Comparison of ENCODE assay signal across 9 mouse cellular contexts in genomic region chr2:39268357-39268756, GRCm38 (mm10). TPM values are rescaled to one million over a fixed set of nuclear protein-coding genes. Genes with fewer than 3 reads are reported as not detected.
A peak's percentile ranks its signal among the peaks of the same experiment; 100 is the strongest.
DNase-seq lines count a peak whose midpoint lies in the region; ATAC-seq and TF ChIP-seq lines count a peak whose summit lies in the region.
"Had no signal": no experiment of that assay in that cellular context is flagged by ENCODE, and none has a peak within 500 bp of the region (broad histone marks: within the 10 kb centered on the region; RNA-seq: fewer than 3 reads in every experiment).

No protein-coding gene starts in this region.

- H3K9me3 ChIP-seq in ES-Bruce4 (replicated peaks; ENCODE audit: control insufficient read depth, insufficient read depth, low read length, poor library complexity, severe bottlenecking), result peaks cover 11% of the 10 kb centered on the region
- H3K9me3 ChIP-seq: heart, embryonic 15.5 days had no signal

- no peak overlapping the region for H3K4me3 ChIP-seq in ES-Bruce4 (ENCODE audit: low read depth, low read length)
- H3K4me3 ChIP-seq: heart, embryonic 15.5 days; myocyte had no signal

- H3K27me3 ChIP-seq in ES-Bruce4 (ENCODE audit: control insufficient read depth, insufficient read depth, low read length, poor library complexity, severe bottlenecking), result no peaks in the 10 kb centered on the region
- H3K27me3 ChIP-seq: heart, embryonic 15.5 days had no signal

- H3K36me3 ChIP-seq in ES-Bruce4 (ENCODE audit: control insufficient read depth, insufficient read depth, low read length, poor library complexity, severe bottlenecking), result no peaks in the 10 kb centered on the region
- H3K36me3 ChIP-seq: heart, embryonic 15.5 days had no signal

- no peaks in the 10 kb centered on the region for H3K4me1 ChIP-seq in ES-Bruce4 (ENCODE audit: control insufficient read depth, insufficient read depth, low read length)
- H3K4me1 ChIP-seq: heart, embryonic 15.5 days had no signal

- TF ChIP-seq CTCF in ES-Bruce4 (IDR thresholded peaks at IDR 0.05; ENCODE audit: low read depth, low read length), result peak; percentile 5

- no peak overlapping the region for H3K9ac ChIP-seq in ES-Bruce4 (ENCODE audit: low read depth, poor library complexity, severe bottlenecking)
- H3K9ac ChIP-seq: heart, embryonic 15.5 days had no signal

- H3K27ac ChIP-seq in ES-Bruce4 (ENCODE audit: insufficient read depth, low read length), result no peak overlapping the region
- H3K27ac ChIP-seq: heart, embryonic 15.5 days had no signal

- peak; percentile 71 for ATAC-seq in activated CD4-positive, CD25-positive, alpha-beta regulatory T cell, adult 4 months
- peak; percentile 96 for ATAC-seq in megakaryocyte progenitor cell, adult 5-6 weeks (replicated peaks; ENCODE audit: poor library complexity)

- no peak for TF ChIP-seq POLR2A in ES-Bruce4 (IDR thresholded peaks at IDR 0.05; ENCODE audit: insufficient read depth, low read length)

- DNase-seq in layer of hippocampus, adult 11-12 months (ENCODE audit: low spot score), result peak; percentile 11
- no peak for DNase-seq in layer of hippocampus, adult 8-10 months (ENCODE audit: low spot score in 2 of 2)
- DNase-seq in induced T-regulatory cell, adult 2 months (ENCODE audit: low read depth), result peak; percentile 70
- DNase-seq in frontal cortex, postnatal 25 days (ENCODE audit: low spot score in 2 of 2), result no peak

- no peak for TF ChIP-seq EP300 in ES-Bruce4 (IDR thresholded peaks at IDR 0.05; ENCODE audit: insufficient read depth, low read depth, low read length)

RNA-seq across cellular contexts. Expression of gene Ppp6c, which starts 42.1 kb away (rescaled TPM):
- total RNA-seq in layer of hippocampus, adult 8-10 months (2022), result 10 to 100 TPM; 58.4 to 74.2 (median 63.1) TPM
- polyA plus RNA-seq in ES-Bruce4 (2011; ENCODE audit: insufficient read depth, insufficient read length, low read depth, missing spikeins), result 78.0 and 81.1 TPM in 2 replicates
- 100 to 1,000 TPM; 130 to 146 TPM for polyA plus RNA-seq in activated CD4-positive, CD25-positive, alpha-beta regulatory T cell, adult 4 months (2017; shearing (Covaris generic))
- total RNA-seq in megakaryocyte progenitor cell, adult 5-6 weeks (2015), result 118 and 136 TPM in 2 replicates
- 64.2 and 72.9 TPM in 2 replicates for total RNA-seq in megakaryocyte progenitor cell, adult 5-6 weeks (2017)

Comparison
In these comparisons a context has a peak if more than half of its experiments do, and no peak if none do; other contexts are left out.
1. DNase-seq: peak in layer of hippocampus, adult 11-12 months (single experiment) and induced T-regulatory cell, adult 2 months (single experiment); none in layer of hippocampus, adult 8-10 months (0 of 2) and frontal cortex, postnatal 25 days (0 of 2).